7 mouse cellular contexts compared by ENCODE assay signal in genomic region chr5:137740506-137740905, GRCm38 (mm10). TPM values are rescaled to one million over a fixed set of nuclear protein-coding genes. Genes with fewer than 3 reads are reported as not detected.
A peak's percentile ranks its signal among the peaks of the same experiment; 100 is the strongest.
DNase-seq lines count a peak whose midpoint lies in the region; ATAC-seq lines count a peak whose summit lies in the region.

No protein-coding gene starts in this region.

- 12% methylated on average over 11 of the region's 11 CpGs for WGBS in kidney, embryonic 16.5 days
- WGBS in embryonic facial prominence, embryonic 12.5 days = 6% methylated on average over 11 of the region's 11 CpGs
- WGBS in hindbrain, embryonic 16.5 days = 8% methylated on average over 11 of the region's 11 CpGs

- H3K4me1 ChIP-seq in kidney, embryonic 16.5 days (ENCODE audit: insufficient read depth, low read length) = peaks cover 14% of the 10 kb centered on the region
- H3K4me1 ChIP-seq in embryonic facial prominence, embryonic 12.5 days = peaks cover 27% of the 10 kb centered on the region
- peaks cover 36% of the 10 kb centered on the region for H3K4me1 ChIP-seq in hindbrain, embryonic 16.5 days (ENCODE audit: control insufficient read depth, insufficient read depth, low read depth, low read length)

- H3K4me2 ChIP-seq in kidney, embryonic 16.5 days (replicated peaks; ENCODE audit: low read depth, low read length) = peak overlapping the region; percentile 71
- H3K4me2 ChIP-seq in embryonic facial prominence, embryonic 12.5 days (replicated peaks) = peak overlapping the region; percentile 75
- H3K4me2 ChIP-seq in hindbrain, embryonic 16.5 days (ENCODE audit: low read length) = peak overlapping the region; percentile 90

- peak overlapping the region; percentile 76 for H3K4me3 ChIP-seq in kidney, embryonic 16.5 days (ENCODE audit: low read length)
- H3K4me3 ChIP-seq in embryonic facial prominence, embryonic 12.5 days = peak overlapping the region; percentile 73
- H3K4me3 ChIP-seq in hindbrain, embryonic 16.5 days (ENCODE audit: low read length) = peak overlapping the region; percentile 66

- no peak; the same call in 1 of the 2 replicates for ATAC-seq in kidney, embryonic 16.5 days (ENCODE audit: low FRiP score, low TSS enrichment)
- peak; percentile 38; the same call in 1 of the 2 replicates for ATAC-seq in embryonic facial prominence, embryonic 12.5 days (ENCODE audit: insufficient number of reproducible peaks, insufficient read depth, low FRiP score, low TSS enrichment)
- ATAC-seq in hindbrain, embryonic 16.5 days = peak; percentile 15; the same call in 1 of the 2 replicates

- intact Hi-C loops in gastrocnemius, postnatal 14 days (cut with DNase I; ENCODE audit: low total_unique reads) = no loop called here

- no peak for DNase-seq in kidney, adult 18-20 months
- peak; percentile 41 for DNase-seq in neural tube, embryonic 10.5 days (ENCODE audit: extremely low spot score, low spot score)
- no peak for DNase-seq in layer of hippocampus, postnatal 36 days
- DNase-seq in gastrocnemius, postnatal 14 days = no peak

- peak overlapping the region; percentile 81 for H3K9ac ChIP-seq in kidney, embryonic 16.5 days (replicated peaks; ENCODE audit: low read length)
- H3K9ac ChIP-seq in embryonic facial prominence, embryonic 12.5 days = peak overlapping the region; percentile 72
- peak overlapping the region; percentile 90 for H3K9ac ChIP-seq in hindbrain, embryonic 16.5 days (ENCODE audit: low read depth, low read length)

- H3K27ac ChIP-seq in kidney, embryonic 16.5 days (ENCODE audit: low read length) = 0 out of 2 replicates have a peak overlapping the region, but pooled peaks have one; percentile 29
- H3K27ac ChIP-seq in embryonic facial prominence, embryonic 12.5 days = peak overlapping the region; percentile 80
- H3K27ac ChIP-seq in hindbrain, embryonic 16.5 days (ENCODE audit: low read depth, low read length) = peak overlapping the region; percentile 86

- H3K9me3 ChIP-seq in kidney, embryonic 16.5 days (ENCODE audit: low read length) = no peaks in the 10 kb centered on the region
- no peaks in the 10 kb centered on the region for H3K9me3 ChIP-seq in embryonic facial prominence, embryonic 12.5 days
- no peaks in the 10 kb centered on the region for H3K9me3 ChIP-seq in hindbrain, embryonic 16.5 days (ENCODE audit: control insufficient read depth, low read length)

- H3K27me3 ChIP-seq in kidney, embryonic 16.5 days (ENCODE audit: insufficient read depth, low read length) = no peaks in the 10 kb centered on the region
- no peaks in the 10 kb centered on the region for H3K27me3 ChIP-seq in embryonic facial prominence, embryonic 12.5 days
- no peaks in the 10 kb centered on the region for H3K27me3 ChIP-seq in hindbrain, embryonic 16.5 days (replicated peaks; ENCODE audit: control insufficient read depth, insufficient read depth, low read length)

- peaks cover 7% of the 10 kb centered on the region; the same call in 1 of the 2 replicates for H3K36me3 ChIP-seq in kidney, embryonic 16.5 days (ENCODE audit: insufficient read depth, low read length)
- H3K36me3 ChIP-seq in embryonic facial prominence, embryonic 12.5 days = peaks cover 21% of the 10 kb centered on the region
- peaks cover 6% of the 10 kb centered on the region for H3K36me3 ChIP-seq in hindbrain, embryonic 16.5 days (ENCODE audit: control insufficient read depth, insufficient read depth, low read length)

RNA-seq across cellular contexts. Expression of gene Nyap1, which starts 0.9 kb away (rescaled TPM):
- polyA plus RNA-seq in kidney, embryonic 16.5 days (2015; fragmentation: Nextera tagmentation; extraction: Ambion mirVana) = 2.1 and 2.2 TPM in 2 replicates
- 3.7 and 4.6 TPM in 2 replicates for polyA plus RNA-seq in embryonic facial prominence, embryonic 12.5 days (2016; fragmentation: Nextera tagmentation; extraction: Ambion mirVana)
- polyA plus RNA-seq in hindbrain, embryonic 16.5 days (2015; fragmentation: Nextera tagmentation; extraction: Ambion mirVana) = 44.0 and 50.2 TPM in 2 replicates
- 10 to 100 TPM; 65.4 to 66.3 TPM for total RNA-seq in layer of hippocampus, postnatal 36 days (2021)
- under 1 TPM; 0.39 to 0.42 TPM for total RNA-seq in gastrocnemius, postnatal 14 days (2021)

RNA-seq across cellular contexts. Expression of gene Tsc22d4, which starts 5.0 kb away (rescaled TPM):
- polyA plus RNA-seq in kidney, embryonic 16.5 days (2015; fragmentation: Nextera tagmentation; extraction: Ambion mirVana) = 126 and 129 TPM in 2 replicates
- polyA plus RNA-seq in embryonic facial prominence, embryonic 12.5 days (2016; fragmentation: Nextera tagmentation; extraction: Ambion mirVana) = 129 and 133 TPM in 2 replicates
- polyA plus RNA-seq in hindbrain, embryonic 16.5 days (2015; fragmentation: Nextera tagmentation; extraction: Ambion mirVana) = 101 and 150 TPM in 2 replicates
- 100 to 1,000 TPM; 170 to 176 TPM for total RNA-seq in layer of hippocampus, postnatal 36 days (2021)
- total RNA-seq in gastrocnemius, postnatal 14 days (2021) = 100 to 1,000 TPM; 118 to 156 TPM

RNA-seq across cellular contexts. Expression of gene Ppp1r35, which starts 38.1 kb away (rescaled TPM):
- polyA plus RNA-seq in kidney, embryonic 16.5 days (2015; fragmentation: Nextera tagmentation; extraction: Ambion mirVana) = 26.0 and 32.1 TPM in 2 replicates
- polyA plus RNA-seq in embryonic facial prominence, embryonic 12.5 days (2016; fragmentation: Nextera tagmentation; extraction: Ambion mirVana) = 51.3 and 51.9 TPM in 2 replicates
- polyA plus RNA-seq in hindbrain, embryonic 16.5 days (2015; fragmentation: Nextera tagmentation; extraction: Ambion mirVana) = 34.9 and 41.8 TPM in 2 replicates
- total RNA-seq in layer of hippocampus, postnatal 36 days (2021) = 10 to 100 TPM; 24.1 to 24.6 TPM
- total RNA-seq in gastrocnemius, postnatal 14 days (2021) = 1 to 10 TPM; 6.8 to 7.2 TPM

RNA-seq across cellular contexts. Expression of gene Mepce, which starts 46.9 kb away (rescaled TPM):
- polyA plus RNA-seq in kidney, embryonic 16.5 days (2015; fragmentation: Nextera tagmentation; extraction: Ambion mirVana) = 11.0 and 11.2 TPM in 2 replicates
- 14.5 and 15.8 TPM in 2 replicates for polyA plus RNA-seq in embryonic facial prominence, embryonic 12.5 days (2016; fragmentation: Nextera tagmentation; extraction: Ambion mirVana)
- polyA plus RNA-seq in hindbrain, embryonic 16.5 days (2015; fragmentation: Nextera tagmentation; extraction: Ambion mirVana) = 11.1 and 12.2 TPM in 2 replicates
- 10 to 100 TPM; 40.8 to 44.5 TPM for total RNA-seq in layer of hippocampus, postnatal 36 days (2021)
- 10 to 100 TPM; 20.7 to 21.1 TPM for total RNA-seq in gastrocnemius, postnatal 14 days (2021)

RNA-seq across cellular contexts. Expression of gene Zcwpw1, which starts 47.1 kb away (rescaled TPM):
- 24.8 and 31.8 TPM in 2 replicates for polyA plus RNA-seq in kidney, embryonic 16.5 days (2015; fragmentation: Nextera tagmentation; extraction: Ambion mirVana)
- polyA plus RNA-seq in embryonic facial prominence, embryonic 12.5 days (2016; fragmentation: Nextera tagmentation; extraction: Ambion mirVana) = 38.2 and 39.3 TPM in 2 replicates
- 11.2 and 13.5 TPM in 2 replicates for polyA plus RNA-seq in hindbrain, embryonic 16.5 days (2015; fragmentation: Nextera tagmentation; extraction: Ambion mirVana)
- total RNA-seq in layer of hippocampus, postnatal 36 days (2021) = 1 to 10 TPM; 5.2 to 7.1 TPM
- 1 to 10 TPM in 1 of 2 experiments, under 1 TPM in 1; 0.84 to 1.7 TPM for total RNA-seq in gastrocnemius, postnatal 14 days (2021)

Comparison
In these comparisons a context has a peak if more than half of its experiments do, and no peak if none do; other contexts are left out.
1. H3K27ac ChIP-seq: peak in every context shown above with its lines; median percentile 86 in hindbrain, embryonic 16.5 days; 80 in embryonic facial prominence, embryonic 12.5 days; 29 in kidney, embryonic 16.5 days.